Mouse (Mus musculus): Measurements from ENCODE around the gene Hdac4.

Gene Hdac4

DNA sequence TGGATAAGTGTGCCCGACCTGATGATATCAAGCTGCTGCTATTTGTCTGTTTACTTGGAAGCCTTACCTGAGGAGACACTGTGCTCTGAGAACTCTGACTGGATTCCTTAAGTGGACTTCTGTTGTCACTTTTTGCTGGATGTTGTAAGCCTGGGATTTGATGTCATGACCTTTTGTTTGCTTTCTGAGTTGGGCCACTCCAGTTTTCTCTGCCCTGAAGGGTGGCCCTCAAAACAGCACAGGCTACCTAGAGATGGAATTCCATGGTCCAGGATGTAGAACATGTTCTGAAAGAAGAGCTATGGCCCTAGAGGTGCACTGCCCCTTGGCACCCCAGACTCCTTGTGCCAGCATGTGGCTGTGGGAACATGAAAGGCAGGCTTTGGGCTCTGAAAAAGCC, 10.9 kb downstream of the Hdac4 start:
- no peaks in the 10 kb centered on the region for H3K27me3 ChIP-seq (ENCODE audit: control insufficient read depth, insufficient read depth, low read length, poor library complexity, severe bottlenecking)
- no peak for DNase-seq (ENCODE audit: low read depth, low spot score)
- no peaks in the 10 kb centered on the region for H3K36me3 ChIP-seq (ENCODE audit: control insufficient read depth, insufficient read depth, low read length, poor library complexity, severe bottlenecking)

DNA sequence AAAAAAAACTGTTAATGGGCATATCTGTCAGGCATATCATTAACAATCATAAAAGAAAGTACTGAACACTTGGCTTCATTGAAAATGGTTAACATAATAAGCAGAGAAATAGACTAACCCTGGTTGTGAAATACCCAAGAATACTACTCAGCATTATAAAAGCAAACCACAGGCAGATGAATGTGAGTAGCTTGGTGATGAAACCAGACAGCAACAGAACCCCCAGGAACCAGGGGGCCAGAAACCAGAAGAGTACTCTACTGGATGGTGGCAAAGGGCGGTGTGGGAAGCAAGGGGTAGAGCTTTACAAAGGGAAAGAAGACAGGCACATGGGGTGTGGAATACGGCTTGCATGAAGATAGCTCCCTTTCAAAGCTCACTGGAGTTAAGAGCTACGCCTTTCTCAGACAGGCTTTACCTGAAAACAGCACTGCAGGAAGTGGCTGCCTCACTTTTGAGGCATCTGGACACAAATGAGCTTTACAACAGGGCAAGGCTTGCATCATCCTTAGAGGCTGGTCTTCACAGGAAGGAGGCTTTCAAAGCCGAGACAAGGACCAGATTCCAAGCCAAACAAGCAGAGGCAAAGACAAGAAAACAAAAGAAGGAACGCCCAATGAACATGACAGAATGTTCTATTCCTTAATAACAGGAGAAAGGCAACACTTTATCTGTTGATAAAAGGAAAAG, 12.3 kb downstream of the Hdac4 start:
- Histone ChIP-seq H3K27me3 (ENCODE audit: control insufficient read depth, insufficient read depth, low read length, poor library complexity, severe bottlenecking) (no peaks in the 10 kb centered on the region), H3K36me3 (ENCODE audit: control insufficient read depth, insufficient read depth, low read length, poor library complexity, severe bottlenecking) (no peaks in the 10 kb centered on the region)
- no peak for DNase-seq (ENCODE audit: low read depth, low spot score)

DNA sequence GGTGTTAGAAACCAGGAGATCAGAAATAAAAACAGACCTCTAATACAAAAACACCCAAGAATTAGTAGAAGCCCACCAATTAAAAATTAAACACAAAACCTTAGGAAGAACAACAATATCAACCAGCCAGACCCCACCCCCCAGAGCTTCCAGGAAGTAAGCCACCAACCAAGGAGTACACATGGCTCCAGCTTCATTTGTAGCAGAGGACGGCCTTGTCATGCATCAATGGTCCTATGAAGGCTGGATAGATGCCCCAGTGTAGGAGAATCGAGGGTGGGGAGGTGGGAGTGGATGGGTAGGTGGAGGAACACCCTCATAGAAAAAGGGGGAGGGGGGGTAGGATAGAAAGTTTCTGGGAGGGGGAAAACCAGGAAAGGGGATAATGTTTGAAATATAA, 13.5 kb downstream of the Hdac4 start:
- no peaks in the 10 kb centered on the region for H3K36me3 ChIP-seq (ENCODE audit: control insufficient read depth, insufficient read depth, low read length, poor library complexity, severe bottlenecking)
- no peak for DNase-seq (ENCODE audit: low read depth, low spot score)

DNA sequence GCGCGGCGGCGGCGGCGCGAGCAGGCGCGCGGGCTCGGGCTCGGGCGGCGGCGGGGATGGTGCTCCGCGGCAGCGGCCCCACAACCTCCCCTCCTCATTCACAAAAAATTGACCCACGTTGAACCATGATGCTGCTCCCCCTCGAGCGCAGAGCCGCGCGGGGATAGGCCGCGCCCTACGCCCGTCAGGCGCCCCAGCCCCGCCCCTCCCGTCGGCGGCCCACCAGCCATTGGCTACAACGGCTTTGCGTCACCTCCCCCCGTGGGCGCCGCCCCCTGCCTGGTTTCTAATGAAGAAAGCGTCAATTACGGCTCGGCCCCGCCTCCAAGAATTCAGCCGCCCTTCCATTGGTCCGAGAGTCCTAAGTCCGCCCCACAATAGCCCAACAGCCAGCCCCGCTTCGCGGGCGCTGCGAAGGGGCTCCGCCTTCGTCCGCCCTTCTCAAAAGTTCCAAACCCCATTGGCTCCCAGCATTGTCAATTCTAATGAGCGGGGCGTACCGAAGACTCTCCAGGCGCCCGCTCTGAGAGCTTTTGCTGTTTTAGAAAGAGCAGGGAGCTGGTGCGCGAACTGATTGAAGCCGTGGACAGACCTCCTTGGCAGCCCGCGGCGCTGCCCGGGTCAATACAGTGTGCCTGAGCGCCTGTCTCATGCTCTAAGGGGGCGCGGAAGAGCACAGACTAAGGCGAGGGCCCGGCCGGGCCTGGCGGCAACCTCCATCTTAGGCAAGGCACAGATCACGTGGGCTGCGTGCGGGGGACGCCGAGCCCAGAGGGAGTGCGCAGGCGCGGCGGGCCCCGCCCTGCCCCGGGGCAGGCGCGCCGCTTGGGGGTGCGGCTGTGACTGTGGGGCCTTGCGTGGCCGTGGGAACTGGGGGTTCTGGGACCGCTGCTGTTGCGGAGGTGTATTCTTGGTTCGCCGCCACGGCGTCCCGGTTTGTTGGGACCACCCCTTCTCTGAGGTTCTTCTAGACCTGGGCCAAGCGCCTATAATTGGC, 15.1 kb downstream of the Hdac4 start:
- no peaks in the 10 kb centered on the region for H3K36me3 ChIP-seq (ENCODE audit: control insufficient read depth, insufficient read depth, low read length, poor library complexity, severe bottlenecking)

More for the DNA sequence above, 13.5 kb downstream of the Hdac4 start:
- H3K27me3 ChIP-seq (ENCODE audit: control insufficient read depth, insufficient read depth, low read length, poor library complexity, severe bottlenecking): no peaks in the 10 kb centered on the region

DNA sequence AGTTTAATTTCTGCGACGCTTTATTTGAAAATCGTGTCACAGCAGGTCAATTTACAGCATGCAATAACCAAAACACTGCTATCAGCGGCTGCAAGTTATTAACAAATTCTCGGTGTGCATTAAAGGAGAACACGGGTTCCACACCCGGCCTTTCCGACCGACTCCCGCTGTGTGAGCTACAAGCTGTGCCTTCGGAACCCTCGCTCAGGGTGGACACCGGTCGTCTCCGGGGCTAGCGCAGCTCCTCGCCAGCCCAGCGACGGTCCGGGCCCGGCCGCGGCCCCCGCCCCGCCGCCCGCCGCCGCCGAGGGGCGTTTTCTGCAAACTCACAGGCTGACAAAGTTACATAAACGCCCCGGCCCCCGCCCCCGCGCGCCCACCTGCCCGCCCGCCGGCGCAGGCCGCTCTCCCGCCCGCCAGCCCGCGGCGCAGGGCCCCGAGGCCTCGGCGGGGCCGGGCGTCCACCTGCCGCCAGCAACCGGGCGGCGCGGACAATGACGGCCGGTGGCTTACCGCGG, 16.0 kb downstream of the Hdac4 start:
- Histone ChIP-seq H3K27me3 (ENCODE audit: control insufficient read depth, insufficient read depth, low read length, poor library complexity, severe bottlenecking) (no peaks in the 10 kb centered on the region), H3K36me3 (ENCODE audit: control insufficient read depth, insufficient read depth, low read length, poor library complexity, severe bottlenecking) (no peaks in the 10 kb centered on the region)
- DNase-seq (ENCODE audit: low read depth, low spot score): no peak

More for the DNA sequence above, 15.1 kb downstream of the Hdac4 start:
- H3K27me3 ChIP-seq (ENCODE audit: control insufficient read depth, insufficient read depth, low read length, poor library complexity, severe bottlenecking): no peaks in the 10 kb centered on the region
- peak; percentile 99 for DNase-seq (ENCODE audit: low read depth, low spot score)

DNA sequence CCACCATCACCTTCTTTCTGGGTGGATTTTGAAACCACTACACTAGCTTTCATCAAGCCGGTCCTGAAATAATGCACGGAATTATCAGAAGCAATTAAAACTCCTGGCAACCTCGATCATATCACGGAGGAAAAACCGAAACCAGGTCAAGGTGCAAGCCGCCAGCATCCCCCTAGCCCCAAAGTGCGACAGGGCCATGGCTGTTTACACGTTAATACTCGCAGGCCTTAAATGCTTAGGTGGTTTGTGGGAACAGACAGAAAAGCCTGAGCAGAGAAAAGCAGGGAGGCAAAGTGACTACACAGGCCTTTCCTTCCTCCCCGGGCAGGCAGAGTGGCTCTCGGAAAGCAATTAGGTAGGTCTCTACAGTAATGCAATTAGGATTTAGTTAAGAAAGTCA, 16.4 kb downstream of the Hdac4 start:
- peak; percentile 16 for DNase-seq (ENCODE audit: low read depth, low spot score)
- Histone ChIP-seq H3K36me3 (ENCODE audit: control insufficient read depth, insufficient read depth, low read length, poor library complexity, severe bottlenecking) (no peaks in the 10 kb centered on the region), H3K27me3 (ENCODE audit: control insufficient read depth, insufficient read depth, low read length, poor library complexity, severe bottlenecking) (no peaks in the 10 kb centered on the region)

DNA sequence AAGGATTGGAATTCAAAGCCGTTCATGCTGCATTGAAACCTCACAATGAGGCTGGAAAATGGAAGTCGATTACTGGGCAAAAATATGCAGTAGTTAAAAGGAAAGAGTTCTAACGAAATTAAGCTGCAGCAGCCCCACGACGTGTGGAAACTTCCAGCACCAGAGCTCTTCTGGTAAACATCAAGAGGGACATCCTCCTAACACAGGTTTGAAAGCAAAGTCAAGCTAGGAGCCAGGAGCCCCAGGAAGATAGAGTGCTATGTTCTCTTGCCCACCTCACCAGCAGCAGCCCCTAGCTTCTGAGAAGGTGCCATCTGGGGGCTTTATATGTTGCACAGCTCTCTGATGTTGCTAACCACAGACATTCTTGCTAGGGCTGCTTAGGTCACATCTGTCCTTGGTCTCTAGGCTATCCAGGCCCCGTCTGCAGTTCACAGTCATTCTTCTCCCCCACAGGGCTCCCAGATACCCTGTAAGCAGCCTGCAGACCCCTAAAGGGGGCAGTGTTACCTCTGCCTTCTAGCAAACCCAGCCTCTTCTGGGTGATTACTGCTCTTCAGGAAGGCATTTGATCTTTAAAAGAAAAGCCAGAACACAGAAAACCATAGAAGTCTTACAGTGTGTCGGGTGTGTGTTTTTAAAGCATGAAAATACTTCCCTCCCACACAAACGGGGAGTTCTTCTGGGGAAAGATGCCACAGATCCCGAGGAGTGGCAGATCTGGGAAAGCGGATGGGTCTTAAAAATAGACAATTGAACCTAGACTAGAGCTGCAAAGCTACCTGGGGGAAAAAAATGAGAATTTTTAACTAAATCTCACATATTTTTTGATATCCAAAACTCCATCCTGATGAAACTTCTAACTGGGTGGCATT, 17.2 kb downstream of the Hdac4 start:
- Histone ChIP-seq H3K27me3 (ENCODE audit: control insufficient read depth, insufficient read depth, low read length, poor library complexity, severe bottlenecking) (no peaks in the 10 kb centered on the region), H3K36me3 (ENCODE audit: control insufficient read depth, insufficient read depth, low read length, poor library complexity, severe bottlenecking) (no peaks in the 10 kb centered on the region)
- DNase-seq (ENCODE audit: low read depth, low spot score): peak; percentile 9

DNA sequence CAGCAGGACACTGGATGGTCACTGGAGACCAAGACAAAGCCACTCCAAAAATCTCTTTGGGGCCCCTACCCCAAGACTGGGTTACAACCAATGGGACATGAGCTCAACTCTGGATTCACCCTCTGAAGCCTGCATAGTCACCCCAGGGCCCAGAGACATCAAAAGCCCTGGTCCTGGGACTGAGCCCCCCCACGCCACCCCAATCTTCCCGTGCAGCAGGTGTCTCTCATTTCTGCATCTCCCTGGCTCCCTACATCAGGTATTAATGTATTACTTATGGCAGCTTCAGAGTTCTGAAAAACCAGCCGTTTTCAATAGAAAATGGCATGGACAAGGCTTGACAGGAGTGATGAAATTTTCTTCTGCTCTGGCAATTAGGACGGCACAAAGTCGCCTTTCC, 17.9 kb downstream of the Hdac4 start:
- no peaks in the 10 kb centered on the region for H3K27me3 ChIP-seq (ENCODE audit: control insufficient read depth, insufficient read depth, low read length, poor library complexity, severe bottlenecking)
- H3K36me3 ChIP-seq (ENCODE audit: control insufficient read depth, insufficient read depth, low read length, poor library complexity, severe bottlenecking): no peaks in the 10 kb centered on the region
- no peak for DNase-seq (ENCODE audit: low read depth, low spot score)

DNA sequence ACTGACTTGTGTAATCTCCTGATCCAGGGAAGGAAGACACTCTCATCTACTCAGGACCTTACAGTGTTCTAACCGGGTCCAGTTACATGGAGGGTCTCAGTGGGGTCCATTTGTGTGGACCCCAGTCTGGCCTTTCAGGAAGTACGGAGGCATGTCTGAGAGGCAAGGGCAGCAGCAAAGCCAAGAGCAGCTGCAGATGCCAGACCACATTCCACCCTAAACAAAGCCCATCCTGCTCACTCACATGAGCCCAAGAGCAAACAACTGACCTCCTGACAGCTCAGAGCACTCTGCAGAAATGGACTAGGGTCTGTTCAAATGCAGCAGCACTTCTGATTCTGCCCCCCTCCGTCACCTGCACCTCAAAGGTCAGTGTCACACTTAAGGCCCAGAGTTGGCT, 18.3 kb downstream of the Hdac4 start:
- Histone ChIP-seq H3K36me3 (ENCODE audit: control insufficient read depth, insufficient read depth, low read length, poor library complexity, severe bottlenecking) (no peaks in the 10 kb centered on the region), H3K27me3 (ENCODE audit: control insufficient read depth, insufficient read depth, low read length, poor library complexity, severe bottlenecking) (no peaks in the 10 kb centered on the region)
- no peak for DNase-seq (ENCODE audit: low read depth, low spot score)

DNA sequence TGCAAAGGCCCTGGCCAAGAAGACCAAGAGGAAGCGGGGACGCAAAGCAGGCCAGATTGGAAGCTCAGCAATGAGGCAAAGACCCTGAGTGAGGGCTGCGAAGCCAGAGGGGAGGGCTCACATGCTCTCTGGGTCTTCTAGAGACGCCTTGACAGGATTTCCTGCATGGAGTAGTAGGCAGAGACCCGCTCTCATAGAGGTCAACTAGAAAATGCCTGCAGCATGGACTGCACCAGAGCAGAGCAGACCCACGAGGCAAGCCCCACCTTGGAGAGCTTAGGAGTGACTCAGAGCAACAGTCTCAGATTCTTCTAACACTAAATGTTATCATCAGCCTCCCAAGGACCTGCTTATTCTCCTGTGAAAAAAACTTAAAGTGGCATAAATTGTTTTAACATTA, 20.2 kb downstream of the Hdac4 start:
- Histone ChIP-seq H3K27me3 (ENCODE audit: control insufficient read depth, insufficient read depth, low read length, poor library complexity, severe bottlenecking) (no peaks in the 10 kb centered on the region), H3K36me3 (ENCODE audit: control insufficient read depth, insufficient read depth, low read length, poor library complexity, severe bottlenecking) (no peaks in the 10 kb centered on the region)
- no peak for DNase-seq (ENCODE audit: low read depth, low spot score)

DNA sequence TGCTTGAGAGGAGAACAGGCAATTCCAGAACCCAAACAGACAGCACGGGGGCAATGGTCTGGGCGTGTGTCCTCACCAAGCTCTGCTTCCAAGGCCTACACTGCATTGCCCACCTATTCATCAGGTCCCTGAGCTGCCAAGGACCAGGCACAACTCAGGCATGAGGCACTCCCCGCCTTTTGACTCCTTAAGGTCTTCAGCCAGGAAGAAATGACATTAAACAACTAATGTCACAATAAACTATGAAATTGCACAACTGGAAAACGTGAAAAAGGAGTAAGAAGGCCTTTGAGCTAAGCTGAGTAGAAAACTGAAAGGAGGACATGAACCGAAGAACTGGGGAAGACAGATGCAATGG, 20.6 kb downstream of the Hdac4 start:
- no peak for DNase-seq (ENCODE audit: low read depth, low spot score)
- Histone ChIP-seq H3K36me3 (ENCODE audit: control insufficient read depth, insufficient read depth, low read length, poor library complexity, severe bottlenecking) (no peaks in the 10 kb centered on the region), H3K27me3 (ENCODE audit: control insufficient read depth, insufficient read depth, low read length, poor library complexity, severe bottlenecking) (no peaks in the 10 kb centered on the region)

DNA sequence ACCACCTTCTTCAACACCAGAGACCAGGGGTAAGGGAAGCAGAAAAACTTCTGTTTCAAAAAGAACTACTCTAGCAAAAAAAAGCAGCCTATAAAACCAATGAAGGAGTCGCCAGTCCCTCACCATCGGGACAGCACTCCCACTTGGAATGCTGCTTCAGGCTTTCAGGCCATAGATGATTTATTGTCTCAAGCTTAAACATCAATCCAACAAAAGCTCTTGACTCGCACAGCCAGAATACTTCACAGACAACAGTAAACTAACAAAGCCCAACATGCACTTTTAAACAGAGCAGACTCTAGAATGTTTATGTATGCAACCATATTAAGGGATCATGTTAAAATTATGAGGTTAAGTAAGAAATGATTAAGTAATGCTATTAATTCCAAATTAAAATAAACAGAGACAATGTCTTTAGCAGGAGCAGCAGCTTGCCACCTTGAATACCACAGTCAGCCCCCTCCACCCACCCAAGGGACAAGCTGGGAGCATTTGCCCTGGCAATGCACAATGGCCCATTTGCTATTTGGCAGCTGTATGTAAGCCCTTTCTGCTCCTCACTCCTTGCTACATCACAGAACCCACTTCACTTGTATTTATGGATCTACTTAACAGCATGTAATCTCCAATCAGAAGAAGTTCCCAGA, 21.1 kb downstream of the Hdac4 start:
- DNase-seq (ENCODE audit: low read depth, low spot score): no peak
- H3K36me3 ChIP-seq (ENCODE audit: control insufficient read depth, insufficient read depth, low read length, poor library complexity, severe bottlenecking): no peaks in the 10 kb centered on the region
- no peaks in the 10 kb centered on the region for H3K27me3 ChIP-seq (ENCODE audit: control insufficient read depth, insufficient read depth, low read length, poor library complexity, severe bottlenecking)

DNA sequence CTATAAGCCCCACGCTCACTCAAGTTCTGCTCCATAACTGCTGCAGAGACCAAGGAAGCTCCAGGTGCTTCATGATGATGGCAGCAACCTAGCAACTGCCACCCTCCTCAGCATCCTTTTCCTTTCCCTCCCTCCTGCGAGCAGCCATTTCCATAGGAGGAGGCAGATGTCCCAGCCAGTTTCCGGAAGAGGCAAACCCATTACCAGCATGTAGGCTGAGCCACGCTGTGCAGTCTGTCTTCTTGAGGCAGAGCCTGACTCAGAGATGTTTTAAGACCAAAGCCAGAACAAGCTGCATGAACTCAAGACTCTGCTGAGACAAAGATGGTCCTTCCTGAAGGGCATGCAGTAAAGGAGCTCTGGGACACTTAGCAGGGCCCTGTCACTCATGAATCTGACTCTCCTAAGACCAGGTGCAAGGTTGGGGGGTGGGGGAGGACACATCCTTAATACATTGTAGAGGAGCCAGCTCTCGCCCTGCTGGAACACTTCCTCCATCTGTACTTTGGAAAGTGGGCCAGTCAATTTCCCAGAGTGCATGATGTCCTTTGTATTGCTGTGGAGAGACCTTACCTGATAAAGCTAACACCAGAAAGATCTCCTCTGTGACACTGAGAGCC, 24.8 kb downstream of the Hdac4 start:
- no peaks in the 10 kb centered on the region; the same call in 1 of the 2 replicates for H3K27me3 ChIP-seq (ENCODE audit: control insufficient read depth, insufficient read depth, low read length, poor library complexity, severe bottlenecking)
- H3K36me3 ChIP-seq (ENCODE audit: control insufficient read depth, insufficient read depth, low read length, poor library complexity, severe bottlenecking): no peaks in the 10 kb centered on the region
- DNase-seq (ENCODE audit: low read depth, low spot score): no peak

DNA sequence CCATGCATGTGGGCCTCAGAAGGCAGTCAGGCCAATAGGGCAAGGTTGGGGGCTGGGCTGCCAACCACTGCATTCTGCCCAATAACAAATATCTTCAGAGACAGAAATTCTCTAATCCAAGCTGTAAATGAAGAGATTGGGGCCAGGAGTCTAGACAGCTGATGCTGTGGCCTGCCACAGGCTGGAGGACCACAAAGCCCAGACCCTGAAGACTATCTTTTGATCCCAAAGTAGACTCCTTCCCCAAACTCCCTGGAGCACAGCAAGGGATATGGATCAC, 25.8 kb downstream of the Hdac4 start:
- DNase-seq (ENCODE audit: low read depth, low spot score): no peak
- no peaks in the 10 kb centered on the region for H3K36me3 ChIP-seq (ENCODE audit: control insufficient read depth, insufficient read depth, low read length, poor library complexity, severe bottlenecking)
- no peaks in the 10 kb centered on the region; the same call in 1 of the 2 replicates for H3K27me3 ChIP-seq (ENCODE audit: control insufficient read depth, insufficient read depth, low read length, poor library complexity, severe bottlenecking)
